Mouse (Mus musculus) large intestine, adult 2 months (tissue): ENCODE data around the gene Ppfibp2. TPM values are rescaled to one million over a fixed set of nuclear protein-coding genes. Genes with fewer than 3 reads are reported as not detected.

Experiments used
- DNase-seq: peaks from one replicate; pipeline ENCODE4 v3.0.0-alpha.2; 2012; ENCODE audit warnings: low read depth, low spot score
- WGBS: fragments of 180-500 bp; shearing (Covaris S2); methylation state at CpG from one replicate; pipeline ENCODE4 v1.1.7; 2018; 5-methylcytosine and 5-hydroxymethylcytosine counted together
- polyA plus RNA-seq: library from polyadenylated mRNA; depleted of rRNA; stranded (reverse); fragments of >200 nt; gene quantifications from 2 replicates; pipeline ENCODE4 v1.2.3, GENCODE M21; 2012; rRNA removed

Gene Ppfibp2
- polyA plus RNA-seq = 10.2 and 15.0 TPM in 2 replicates

- WGBS = 1% methylated on average over 24 of the region's 24 CpGs
- DNase-seq = peak; percentile 87
These were observed at the start of gene Ppfibp2 for GRCm38 (mm10) chr7:107594857-107595402. Ppfibp2 (plus strand) TSS chr7:107595207.

- DNase-seq = no peak
- WGBS = 36% methylated on average over 3 of the region's 3 CpGs
These were observed 47.1 kb upstream of the Ppfibp2 start for GRCm38 (mm10) chr7:107547872-107548271.

- DNase-seq = no peak
- WGBS = 33% methylated on average over 1 of the region's 1 CpGs
These were observed 41.5 kb upstream of the Ppfibp2 start for GRCm38 (mm10) chr7:107553461-107553860.

- DNase-seq = no peak
- 86% methylated on average over 3 of the region's 3 CpGs for WGBS
These were observed 39.1 kb upstream of the Ppfibp2 start for GRCm38 (mm10) chr7:107555906-107556305.

- DNase-seq = no peak
- WGBS = 19% methylated on average over 2 of the region's 2 CpGs
These were observed 34.3 kb upstream of the Ppfibp2 start for GRCm38 (mm10) chr7:107560675-107561074.

GRCm38 (mm10) chr7:107561584-107561983 is 33.4 kb upstream of the Ppfibp2 start:
- 69% methylated on average over 3 of the region's 3 CpGs for WGBS
- no peak for DNase-seq

- no peak for DNase-seq
- 16% methylated on average over 2 of the region's 2 CpGs for WGBS
These were observed 31.3 kb upstream of the Ppfibp2 start for GRCm38 (mm10) chr7:107563727-107564126.

- no peak for DNase-seq
These were observed 27.7 kb upstream of the Ppfibp2 start, which contains the start of gene Olfml1 for GRCm38 (mm10) chr7:107567261-107567671. Olfml1 (plus strand) TSS chr7:107567446.

GRCm38 (mm10) chr7:107567674-107568073 is 27.3 kb upstream of the Ppfibp2 start:
- WGBS = 42% methylated on average over 5 of the region's 5 CpGs
- no peak for DNase-seq

More at GRCm38 (mm10) chr7:107567261-107567671, 27.7 kb upstream of the Ppfibp2 start, which contains the start of gene Olfml1:
- 31% methylated on average over 7 of the region's 7 CpGs for WGBS

GRCm38 (mm10) chr7:107568971-107569370 is 26.0 kb upstream of the Ppfibp2 start:
- DNase-seq = no peak
- 37% methylated on average over 4 of the region's 4 CpGs for WGBS

GRCm38 (mm10) chr7:107573856-107574255 is 21.2 kb upstream of the Ppfibp2 start:
- 80% methylated on average over 2 of the region's 2 CpGs for WGBS
- DNase-seq = no peak

GRCm38 (mm10) chr7:107574276-107574675 is 20.7 kb upstream of the Ppfibp2 start:
- 70% methylated on average over 3 of the region's 3 CpGs for WGBS
- DNase-seq = no peak

GRCm38 (mm10) chr7:107592641-107593040 is 2.4 kb upstream of the Ppfibp2 start:
- 56% methylated on average over 2 of the region's 2 CpGs for WGBS
- no peak for DNase-seq

GRCm38 (mm10) chr7:107593904-107594303 is 1.1 kb upstream of the Ppfibp2 start:
- DNase-seq = no peak
- WGBS = 39% methylated on average over 7 of the region's 7 CpGs

- 1% methylated on average over 16 of the region's 16 CpGs for WGBS
- DNase-seq = peak; percentile 28
These were observed 616 bp upstream of the Ppfibp2 start for GRCm38 (mm10) chr7:107594325-107594856.

- no peak for DNase-seq
- 16% methylated on average over 13 of the region's 13 CpGs for WGBS
These were observed 419 bp downstream of the Ppfibp2 start for GRCm38 (mm10) chr7:107595426-107595825.

- no peak for DNase-seq
These were observed 1.7 kb downstream of the Ppfibp2 start for GRCm38 (mm10) chr7:107596753-107597152.

GRCm38 (mm10) chr7:107597956-107598355 is 2.9 kb downstream of the Ppfibp2 start:
- WGBS = 76% methylated on average over 3 of the region's 3 CpGs
- DNase-seq = no peak

GRCm38 (mm10) chr7:107600651-107601050 is 5.6 kb downstream of the Ppfibp2 start:
- 67% methylated on average over 5 of the region's 5 CpGs for WGBS
- no peak for DNase-seq

GRCm38 (mm10) chr7:107602505-107602904 is 7.5 kb downstream of the Ppfibp2 start:
- no peak for DNase-seq
- 81% methylated on average over 4 of the region's 4 CpGs for WGBS

GRCm38 (mm10) chr7:107602913-107603312 is 7.9 kb downstream of the Ppfibp2 start:
- DNase-seq = no peak
- 56% methylated on average over 6 of the region's 6 CpGs for WGBS

- WGBS = 82% methylated on average over 1 of the region's 1 CpGs
These were observed 12.8 kb downstream of the Ppfibp2 start for GRCm38 (mm10) chr7:107607766-107608165.

More at GRCm38 (mm10) chr7:107607766-107608165, 12.8 kb downstream of the Ppfibp2 start:
- no peak for DNase-seq
